Mouse (Mus musculus): ENCODE data around the gene Ndrg2. TPM values are rescaled to one million over a fixed set of nuclear protein-coding genes. Genes with fewer than 3 reads are reported as not detected.
"Not testable (repeated sequence)": the region's sequence is repeated elsewhere in the genome, so short reads cannot be mapped to it uniquely, and the experiment has no call there.

Gene Ndrg2
- polyA plus RNA-seq, 1 experiment, result 24.9 TPM

- Histone ChIP-seq H3K4me3 (replicated peaks; ENCODE audit: control insufficient read depth, low read depth, low read length) (no peak overlapping the region), H3K27ac (ENCODE audit: control insufficient read depth, insufficient read depth, low read depth, low read length, poor library complexity) (no peak overlapping the region), H3K4me1 (ENCODE audit: control insufficient read depth, insufficient read depth, low read length) (no peaks in the 10 kb centered on the region)
- no peak for TF ChIP-seq CTCF (IDR thresholded peaks at IDR 0.05; ENCODE audit: control insufficient read depth, insufficient read depth, low read length)
- TF ChIP-seq POLR2A (IDR thresholded peaks at IDR 0.05; ENCODE audit: borderline replicate concordance, control insufficient read depth, low read depth, low read length), result no peak
- WGBS, result 62% methylated on average over 3 of the region's 3 CpGs
Measured at GRCm38 (mm10) chr14:51877517-51877916, 36.4 kb downstream of the Ndrg2 start.

DNA sequence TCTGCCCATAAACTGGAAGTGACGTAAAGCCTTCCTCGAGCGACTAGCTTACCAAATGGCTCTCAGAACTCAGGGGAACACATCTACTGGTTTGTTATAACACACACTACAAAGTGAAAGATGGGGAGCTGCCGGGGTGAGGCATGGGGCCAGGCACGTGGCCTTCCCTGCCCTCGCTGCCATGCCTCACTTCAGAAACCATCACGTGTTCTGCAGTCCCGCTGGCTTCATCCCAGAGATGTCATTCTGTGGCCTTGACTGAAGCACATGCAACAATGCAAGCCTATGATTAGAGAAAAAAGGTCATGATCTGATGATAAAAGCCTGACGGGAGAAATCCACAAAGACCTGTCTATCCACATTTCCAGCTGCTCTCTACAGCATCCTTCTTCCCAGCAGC is 42.2 kb downstream of the Ndrg2 start:
- WGBS, result 72% methylated on average over 9 of the region's 9 CpGs
- Histone ChIP-seq H3K4me1 (ENCODE audit: control insufficient read depth, insufficient read depth, low read length) (no peaks in the 10 kb centered on the region), H3K4me3 (replicated peaks; ENCODE audit: control insufficient read depth, low read depth, low read length) (no peak overlapping the region), H3K27ac (ENCODE audit: control insufficient read depth, insufficient read depth, low read depth, low read length, poor library complexity) (no peak overlapping the region)
- no peak for TF ChIP-seq CTCF (IDR thresholded peaks at IDR 0.05; ENCODE audit: control insufficient read depth, insufficient read depth, low read length)
- no peak for TF ChIP-seq POLR2A (IDR thresholded peaks at IDR 0.05; ENCODE audit: borderline replicate concordance, control insufficient read depth, low read depth, low read length)

DNA sequence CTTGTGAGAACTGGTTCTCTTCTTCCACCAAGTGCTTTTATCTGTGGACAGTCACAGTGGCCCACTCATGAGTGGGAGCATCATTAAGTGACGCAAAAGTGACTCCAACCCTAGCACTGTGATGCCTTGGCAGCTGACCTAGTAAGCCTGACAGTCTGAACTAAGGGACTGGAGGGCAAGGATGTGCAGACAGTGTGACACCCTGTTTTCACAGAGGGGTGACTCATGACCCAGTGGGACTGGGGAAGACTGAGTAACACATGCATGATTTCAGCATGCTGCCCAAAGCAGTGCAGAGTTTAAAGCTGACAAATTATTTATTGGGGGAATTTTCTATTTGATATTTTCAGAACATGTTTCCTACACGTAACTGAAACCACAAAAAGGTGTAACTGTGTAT is 43.2 kb downstream of the Ndrg2 start:
- WGBS, result 58% methylated on average over 2 of the region's 2 CpGs
- Histone ChIP-seq H3K4me3 (replicated peaks; ENCODE audit: control insufficient read depth, low read depth, low read length) (no peak overlapping the region), H3K27ac (ENCODE audit: control insufficient read depth, insufficient read depth, low read depth, low read length, poor library complexity) (no peak overlapping the region), H3K4me1 (ENCODE audit: control insufficient read depth, insufficient read depth, low read length) (no peaks in the 10 kb centered on the region)
- TF ChIP-seq CTCF (IDR thresholded peaks at IDR 0.05; ENCODE audit: control insufficient read depth, insufficient read depth, low read length) (no peak), POLR2A (IDR thresholded peaks at IDR 0.05; ENCODE audit: borderline replicate concordance, control insufficient read depth, low read depth, low read length) (no peak)

DNA sequence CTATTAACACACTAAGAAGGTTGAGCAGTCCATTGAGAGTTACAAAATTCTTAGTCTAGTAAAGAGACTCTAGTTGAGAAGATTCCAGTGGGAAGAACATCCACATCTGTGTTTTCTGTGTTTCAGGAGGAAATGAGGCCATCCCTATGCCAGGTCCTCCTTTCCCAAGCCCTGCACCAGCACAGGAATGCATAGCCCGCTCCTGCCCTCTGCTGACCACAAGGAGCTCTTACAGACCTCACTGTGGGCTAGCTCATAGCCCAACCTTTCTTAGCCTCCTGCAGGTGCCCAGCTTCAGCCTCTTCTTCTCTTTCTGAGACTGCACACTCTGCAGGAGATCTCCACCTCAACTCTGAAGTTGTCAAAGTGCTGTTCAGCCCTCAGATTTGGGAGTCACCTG is 50.4 kb downstream of the Ndrg2 start:
- not testable (repeated sequence) for H3K27ac ChIP-seq (ENCODE audit: control insufficient read depth, insufficient read depth, low read depth, low read length, poor library complexity); H3K4me3 ChIP-seq (replicated peaks; ENCODE audit: control insufficient read depth, low read depth, low read length); H3K4me1 ChIP-seq (ENCODE audit: control insufficient read depth, insufficient read depth, low read length)
- peak; percentile 25; the same call in 1 of the 2 replicates for TF ChIP-seq CTCF (IDR thresholded peaks at IDR 0.05; ENCODE audit: control insufficient read depth, insufficient read depth, low read length)
- 23% methylated on average over 1 of the region's 1 CpGs for WGBS

DNA sequence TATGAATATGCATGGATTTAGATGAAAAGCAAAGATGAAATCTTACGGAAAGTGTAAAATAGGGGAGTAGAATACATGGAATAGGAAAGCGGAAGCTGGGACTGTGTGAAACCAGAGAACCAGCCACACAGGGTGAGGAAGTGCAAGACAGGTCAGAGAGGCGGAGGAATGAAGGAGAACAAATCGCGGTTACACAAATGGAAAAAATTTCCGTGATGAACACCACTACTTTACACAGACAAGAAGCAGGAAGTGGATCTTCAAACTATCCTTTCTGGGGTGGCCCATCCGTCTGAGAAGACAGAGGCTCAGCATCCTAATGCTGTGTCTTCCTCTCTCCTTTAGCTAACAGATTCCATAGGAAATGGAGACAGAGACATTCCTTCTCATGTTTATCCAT is 58.7 kb downstream of the Ndrg2 start:
- 57% methylated on average over 7 of the region's 7 CpGs for WGBS
- not testable (repeated sequence) for H3K4me3 ChIP-seq (replicated peaks; ENCODE audit: control insufficient read depth, low read depth, low read length); H3K4me1 ChIP-seq (ENCODE audit: control insufficient read depth, insufficient read depth, low read length); H3K27ac ChIP-seq (ENCODE audit: control insufficient read depth, insufficient read depth, low read depth, low read length, poor library complexity)

Other genes starting within 250 kb of the Ndrg2 start
- gene Gm17079, start 218.7 kb downstream of the Ndrg2 start, polyA plus RNA-seq (2011; ENCODE audit: insufficient read depth, insufficient read length, low replicate concordance, missing spikeins), result not detected in 2 replicates
- not detected in 2 replicates for gene Gm5800, start 197.0 kb downstream of the Ndrg2 start, polyA plus RNA-seq (2011; ENCODE audit: insufficient read depth, insufficient read length, low replicate concordance, missing spikeins)
- not detected in 2 replicates for gene Ang4, start 140.6 kb downstream of the Ndrg2 start, polyA plus RNA-seq (2011; ENCODE audit: insufficient read depth, insufficient read length, low replicate concordance, missing spikeins)
- gene AY358078, start 114.1 kb downstream of the Ndrg2 start, polyA plus RNA-seq (2011; ENCODE audit: insufficient read depth, insufficient read length, low replicate concordance, missing spikeins), result not detected in 2 replicates
- gene Ear6, start 60.5 kb downstream of the Ndrg2 start, polyA plus RNA-seq (2011; ENCODE audit: insufficient read depth, insufficient read length, low replicate concordance, missing spikeins), result 10.0 TPM in 1 of 2 replicates, not detected in the other
- 20.8 and 25.1 TPM in 2 replicates for gene Mettl17, start 29.3 kb downstream of the Ndrg2 start, polyA plus RNA-seq (2011; ENCODE audit: insufficient read depth, insufficient read length, low replicate concordance, missing spikeins)
- 3.6 and 7.2 TPM in 2 replicates for gene Slc39a2, start 21.3 kb downstream of the Ndrg2 start, polyA plus RNA-seq (2011; ENCODE audit: insufficient read depth, insufficient read length, low replicate concordance, missing spikeins)
- gene Tppp2, start 4.3 kb upstream of the Ndrg2 start, polyA plus RNA-seq (2011; ENCODE audit: insufficient read depth, insufficient read length, low replicate concordance, missing spikeins), result not detected in 2 replicates
- gene Rnase13, start 8.6 kb upstream of the Ndrg2 start, polyA plus RNA-seq (2011; ENCODE audit: insufficient read depth, insufficient read length, low replicate concordance, missing spikeins), result not detected in 2 replicates
- gene Arhgef40, start 70.6 kb upstream of the Ndrg2 start, polyA plus RNA-seq (2011; ENCODE audit: insufficient read depth, insufficient read length, low replicate concordance, missing spikeins), result 21.3 and 23.7 TPM in 2 replicates
- not detected in 2 replicates for gene Tmem253, start 101.5 kb upstream of the Ndrg2 start, polyA plus RNA-seq (2011; ENCODE audit: insufficient read depth, insufficient read length, low replicate concordance, missing spikeins)
- 16.1 and 25.9 TPM in 2 replicates for gene Zfp219, start 106.6 kb upstream of the Ndrg2 start, polyA plus RNA-seq (2011; ENCODE audit: insufficient read depth, insufficient read length, low replicate concordance, missing spikeins)
- not detected in 2 replicates for gene Olfr221, start 128.3 kb upstream of the Ndrg2 start, polyA plus RNA-seq (2011; ENCODE audit: insufficient read depth, insufficient read length, low replicate concordance, missing spikeins)
- 226 and 328 TPM in 2 replicates for gene Hnrnpc, start 189.9 kb upstream of the Ndrg2 start, polyA plus RNA-seq (2011; ENCODE audit: insufficient read depth, insufficient read length, low replicate concordance, missing spikeins)
- 337 and 668 TPM in 2 replicates for gene Rpgrip1, start 196.5 kb upstream of the Ndrg2 start, polyA plus RNA-seq (2011; ENCODE audit: insufficient read depth, insufficient read length, low replicate concordance, missing spikeins)